Mouse (Mus musculus) megakaryocyte, embryonic 14.5 days (primary cell): ENCODE results near the gene Il6ra.

Experiments used
- FLI1 ChIP-seq: IDR thresholded peaks from 2 replicates; pipeline ENCODE4 v1.6.1; 2012; ENCODE audit warnings: low read length, inconsistent platforms, mixed read lengths
- GATA1 ChIP-seq: IDR thresholded peaks from 3 replicates; pipeline ENCODE4 v1.6.1; 2012; ENCODE audit warnings: mixed read lengths, low read length, inconsistent platforms, borderline replicate concordance

- TF ChIP-seq GATA1 (no peak), FLI1 (no peak)
These were observed 77.6 kb downstream of the Il6ra start for GRCm38 (mm10) chr3:89835362-89835761.
